Comparison of ENCODE assay signal across 10 mouse cellular contexts in genomic region chr12:111743981-111744423, GRCm38 (mm10). TPM values are rescaled to one million over a fixed set of nuclear protein-coding genes. Genes with fewer than 3 reads are reported as not detected.
DNase-seq lines count a peak whose midpoint lies in the region; ATAC-seq lines count a peak whose summit lies in the region.
"Had no signal": no experiment of that assay in that cellular context is flagged by ENCODE, and none has a peak within 500 bp of the region (broad histone marks: within the 10 kb centered on the region; RNA-seq: fewer than 3 reads in every experiment).

No protein-coding gene starts in this region.

- no peak for DNase-seq in forebrain, embryonic 14.5 days (ENCODE audit: low spot score)
- peak; percentile 44 to 52 for DNase-seq in heart, postnatal 36 days
- DNase-seq in spleen, adult 18-20 months: peak; percentile 56 to 65
- no peak for DNase-seq in left cerebral cortex, adult 9 months (ENCODE audit: low spot score in 2 of 2)
- DNase-seq in frontal cortex, postnatal 36 days (ENCODE audit: low spot score in 2 of 2): no peak
- DNase-seq: layer of hippocampus, postnatal 36 days had no signal

- no peak overlapping the region for H3K4me3 ChIP-seq in forebrain, embryonic 12.5 days (replicated peaks)
- no peak overlapping the region for H3K4me3 ChIP-seq in forebrain, embryonic 14.5 days (ENCODE audit: low read depth, low read length)
- no peak overlapping the region for H3K4me3 ChIP-seq in liver, embryonic 16.5 days (ENCODE audit: low read depth, low read length)
- no peak overlapping the region for H3K4me3 ChIP-seq in liver, embryonic 12.5 days
- H3K4me3 ChIP-seq: myocyte had no signal

- 0 out of 2 replicates have a peak, but pooled peaks cover 2% of the 10 kb centered on the region for H3K36me3 ChIP-seq in forebrain, embryonic 12.5 days (replicated peaks)
- H3K36me3 ChIP-seq in forebrain, embryonic 14.5 days (ENCODE audit: control insufficient read depth, insufficient read depth, low read length): no peaks in the 10 kb centered on the region
- no peaks in the 10 kb centered on the region for H3K36me3 ChIP-seq in liver, embryonic 16.5 days (ENCODE audit: control insufficient read depth, insufficient read depth)
- no peaks in the 10 kb centered on the region; the same call in 1 of the 2 replicates for H3K36me3 ChIP-seq in liver, embryonic 12.5 days

- no peak overlapping the region for H3K4me2 ChIP-seq in forebrain, embryonic 12.5 days
- no peak overlapping the region for H3K4me2 ChIP-seq in forebrain, embryonic 14.5 days (ENCODE audit: low read length)
- no peak overlapping the region for H3K4me2 ChIP-seq in liver, embryonic 16.5 days (ENCODE audit: low read depth, low read length)
- H3K4me2 ChIP-seq in liver, embryonic 12.5 days: no peak overlapping the region

- H3K27me3 ChIP-seq in forebrain, embryonic 12.5 days: no peaks in the 10 kb centered on the region
- H3K27me3 ChIP-seq in forebrain, embryonic 14.5 days (replicated peaks; ENCODE audit: control insufficient read depth, insufficient read depth, low read length): no peaks in the 10 kb centered on the region
- H3K27me3 ChIP-seq in liver, embryonic 16.5 days (ENCODE audit: control insufficient read depth, insufficient read depth, low read depth, low read length): no peaks in the 10 kb centered on the region
- no peaks in the 10 kb centered on the region for H3K27me3 ChIP-seq in liver, embryonic 12.5 days (replicated peaks)

- intact Hi-C loops in heart, postnatal 36 days (cut with DNase I): no loop called here

- peak overlapping the region; percentile 46; the same call in 1 of the 2 replicates for H3K27ac ChIP-seq in forebrain, embryonic 12.5 days
- H3K27ac ChIP-seq in forebrain, embryonic 14.5 days (ENCODE audit: low read depth, low read length): no peak overlapping the region
- H3K27ac ChIP-seq in liver, embryonic 16.5 days (ENCODE audit: low read length): no peak overlapping the region
- no peak overlapping the region for H3K27ac ChIP-seq in liver, embryonic 12.5 days

- WGBS in forebrain, embryonic 12.5 days: 82% methylated on average over 11 of the region's 11 CpGs
- WGBS in forebrain, embryonic 14.5 days: 80% methylated on average over 11 of the region's 11 CpGs
- WGBS in liver, embryonic 16.5 days (ENCODE audit: insufficient replicate concordance): 60% methylated on average over 11 of the region's 11 CpGs
- WGBS in liver, embryonic 12.5 days (ENCODE audit: insufficient replicate concordance): 64% methylated on average over 11 of the region's 11 CpGs

- peaks cover 7% of the 10 kb centered on the region for H3K4me1 ChIP-seq in forebrain, embryonic 12.5 days
- no peaks in the 10 kb centered on the region for H3K4me1 ChIP-seq in forebrain, embryonic 14.5 days (ENCODE audit: control insufficient read depth, insufficient read depth, low read length)
- H3K4me1 ChIP-seq in liver, embryonic 16.5 days (ENCODE audit: control insufficient read depth, low read depth, low read length): peaks cover 9% of the 10 kb centered on the region
- H3K4me1 ChIP-seq in liver, embryonic 12.5 days: peaks cover 15% of the 10 kb centered on the region

- ATAC-seq in forebrain, embryonic 12.5 days (ENCODE audit: low FRiP score): no peak
- ATAC-seq in forebrain, embryonic 14.5 days: no peak
- ATAC-seq in liver, embryonic 16.5 days (ENCODE audit: low read depth): peak; percentile 12; the same call in 1 of the 2 replicates
- ATAC-seq in liver, embryonic 12.5 days: no peak

- H3K9me3 ChIP-seq in forebrain, embryonic 12.5 days: no peaks in the 10 kb centered on the region
- no peaks in the 10 kb centered on the region for H3K9me3 ChIP-seq in forebrain, embryonic 14.5 days (replicated peaks; ENCODE audit: control insufficient read depth, low read length)
- H3K9me3 ChIP-seq in liver, embryonic 16.5 days (replicated peaks; ENCODE audit: control insufficient read depth, low read length): no peaks in the 10 kb centered on the region
- H3K9me3 ChIP-seq in liver, embryonic 12.5 days (replicated peaks): no peaks in the 10 kb centered on the region

- no peak overlapping the region for H3K9ac ChIP-seq in forebrain, embryonic 12.5 days
- H3K9ac ChIP-seq in forebrain, embryonic 14.5 days (ENCODE audit: low read length): no peak overlapping the region
- H3K9ac ChIP-seq in liver, embryonic 16.5 days (ENCODE audit: low read depth, low read length): no peak overlapping the region
- H3K9ac ChIP-seq in liver, embryonic 12.5 days: no peak overlapping the region

RNA-seq across cellular contexts. Expression of gene Klc1, which starts 14.6 kb away (rescaled TPM):
- 302 and 307 TPM in 2 replicates for polyA plus RNA-seq in forebrain, embryonic 12.5 days (2016; fragmentation: Nextera tagmentation; extraction: Ambion mirVana)
- 391 and 464 TPM in 2 replicates for polyA plus RNA-seq in forebrain, embryonic 14.5 days (2014; fragmentation: Nextera tagmentation; extraction: Ambion mirVana)
- 14.5 and 14.6 TPM in 2 replicates for polyA plus RNA-seq in liver, embryonic 16.5 days (2015; fragmentation: Nextera tagmentation; extraction: Ambion mirVana)
- 35.6 TPM in 2 replicates for polyA plus RNA-seq in liver, embryonic 12.5 days (2016; fragmentation: Nextera tagmentation; extraction: Ambion mirVana)
- 10 to 100 TPM; 84.4 to 94.2 TPM for total RNA-seq in heart, postnatal 36 days (2021)

RNA-seq across cellular contexts. Expression of gene Apopt1, which starts 30.9 kb away (rescaled TPM):
- 55.0 and 56.0 TPM in 2 replicates for polyA plus RNA-seq in forebrain, embryonic 12.5 days (2016; fragmentation: Nextera tagmentation; extraction: Ambion mirVana)
- 47.1 and 50.8 TPM in 2 replicates for polyA plus RNA-seq in forebrain, embryonic 14.5 days (2014; fragmentation: Nextera tagmentation; extraction: Ambion mirVana)
- 17.5 TPM in 2 replicates for polyA plus RNA-seq in liver, embryonic 16.5 days (2015; fragmentation: Nextera tagmentation; extraction: Ambion mirVana)
- 36.3 and 36.5 TPM in 2 replicates for polyA plus RNA-seq in liver, embryonic 12.5 days (2016; fragmentation: Nextera tagmentation; extraction: Ambion mirVana)
- total RNA-seq in heart, postnatal 36 days (2021): 10 to 100 TPM; 38.4 to 40.6 TPM

RNA-seq across cellular contexts. Expression of gene Bag5, which starts 30.9 kb away (rescaled TPM):
- polyA plus RNA-seq in forebrain, embryonic 12.5 days (2016; fragmentation: Nextera tagmentation; extraction: Ambion mirVana): 59.0 and 62.7 TPM in 2 replicates
- 60.4 and 65.8 TPM in 2 replicates for polyA plus RNA-seq in forebrain, embryonic 14.5 days (2014; fragmentation: Nextera tagmentation; extraction: Ambion mirVana)
- 14.1 and 14.4 TPM in 2 replicates for polyA plus RNA-seq in liver, embryonic 16.5 days (2015; fragmentation: Nextera tagmentation; extraction: Ambion mirVana)
- 28.4 and 28.5 TPM in 2 replicates for polyA plus RNA-seq in liver, embryonic 12.5 days (2016; fragmentation: Nextera tagmentation; extraction: Ambion mirVana)
- 10 to 100 TPM; 19.5 to 20.4 TPM for total RNA-seq in heart, postnatal 36 days (2021)

Comparison
In these comparisons a context has a peak if more than half of its experiments do, and no peak if none do; other contexts are left out.
1. DNase-seq: peak in heart, postnatal 36 days (2 of 2) and spleen, adult 18-20 months (2 of 2); none in forebrain, embryonic 14.5 days (single experiment), left cerebral cortex, adult 9 months (0 of 2) and frontal cortex, postnatal 36 days (0 of 2).